Mouse (Mus musculus) small intestine, adult 2 months (tissue): Measurements from ENCODE around the gene Med12l.

ENCODE experiments used
- CTCF ChIP-seq: fragments of 200-500 bp; IDR thresholded peaks from 2 replicates; pipeline ENCODE4 v1.5.1; 2012; ENCODE audit warnings: low read depth, mild to moderate bottlenecking, control low read depth, inconsistent platforms, low read length, moderate library complexity, mixed read lengths; ENCODE audit not compliant: insufficient replicate concordance, insufficient read length; ENCODE audit errors: extremely low read depth
- POLR2A ChIP-seq: fragments of 200-500 bp; IDR thresholded peaks from 2 replicates; pipeline ENCODE4 v1.6.1; 2012; ENCODE audit warnings: low read depth, mild to moderate bottlenecking, control low read depth, inconsistent platforms, low read length, moderate library complexity

DNA sequence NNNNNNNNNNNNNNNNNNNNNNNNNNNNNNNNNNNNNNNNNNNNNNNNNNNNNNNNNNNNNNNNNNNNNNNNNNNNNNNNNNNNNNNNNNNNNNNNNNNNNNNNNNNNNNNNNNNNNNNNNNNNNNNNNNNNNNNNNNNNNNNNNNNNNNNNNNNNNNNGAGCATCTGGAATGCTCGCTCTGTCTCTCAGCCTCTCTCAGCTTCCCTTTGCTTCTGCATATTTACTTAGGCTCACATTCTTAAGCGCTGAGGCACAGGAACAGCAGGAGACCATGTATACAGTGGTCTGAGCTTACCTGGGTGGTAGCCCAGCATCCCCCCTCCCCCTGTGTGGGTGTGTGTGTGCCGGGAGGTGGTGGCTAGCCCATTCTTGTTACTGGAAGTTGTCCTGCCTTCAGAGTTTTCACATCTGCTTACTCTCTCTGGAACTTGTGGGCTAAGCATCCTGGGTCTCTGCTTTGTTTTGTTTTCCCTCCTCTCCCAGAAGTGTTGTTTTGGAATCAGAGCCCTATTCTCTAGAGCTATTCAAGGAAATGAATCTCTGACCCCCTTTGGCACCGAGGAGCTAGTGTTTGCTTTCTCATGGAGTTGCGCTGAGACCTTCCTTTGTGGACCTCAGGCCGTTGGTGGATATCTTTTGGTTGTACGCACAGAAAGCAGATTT, 115.6 kb downstream of the Med12l start:
- no peak for TF ChIP-seq CTCF
- no peak for TF ChIP-seq POLR2A
